Mouse (Mus musculus): ENCODE results near the gene Babam2.

DNA sequence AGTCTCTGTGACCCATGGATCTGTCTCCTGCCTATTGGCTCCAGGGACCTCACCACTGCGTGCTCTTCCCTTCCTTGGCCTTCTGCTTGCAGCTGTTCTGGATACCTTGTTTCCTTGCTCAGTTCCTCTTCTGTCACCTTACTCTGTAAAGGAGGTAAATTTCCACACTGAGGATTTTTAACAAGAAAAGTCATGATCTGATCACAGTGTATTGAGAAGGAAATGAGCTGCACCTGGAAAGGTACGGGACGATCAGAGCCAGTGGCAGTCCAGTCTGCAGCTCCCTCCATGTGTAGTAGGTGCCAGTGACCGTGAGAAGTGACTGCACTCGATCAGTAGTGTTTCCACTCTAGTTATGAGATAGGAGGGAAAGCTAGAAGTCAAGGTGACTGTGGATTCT lies 129.8 kb downstream of the Babam2 start:
- TF ChIP-seq POLR2A (IDR thresholded peaks at IDR 0.05; ENCODE audit: extremely low read depth, insufficient read depth, low read length), result no peak
- TF ChIP-seq CTCF (IDR thresholded peaks at IDR 0.05; ENCODE audit: extremely low read depth, insufficient read depth, low read length), result no peak
